Mouse (Mus musculus): ENCODE measurements around the gene Dlgap4. TPM values are rescaled to one million over a fixed set of nuclear protein-coding genes. Genes with fewer than 3 reads are reported as not detected.
A peak's percentile ranks its signal among the peaks of the same experiment; 100 is the strongest.

Dlgap4 gene
- polyA plus RNA-seq, 1 experiment from 2014 or later: 160 TPM

GRCm38 (mm10) chr2:156722752-156723151 lies 109.2 kb downstream of the Dlgap4 start:
- no peak for ATAC-seq (ENCODE audit: insufficient read depth, low FRiP score, low TSS enrichment)
- peaks cover 33% of the 10 kb centered on the region for H3K4me1 ChIP-seq (ENCODE audit: control insufficient read depth, insufficient read depth, low read length)
- DNase-seq (ENCODE audit: low spot score): no peak
- no peaks in the 10 kb centered on the region for H3K9me3 ChIP-seq (ENCODE audit: control insufficient read depth, low read length)
- no peaks in the 10 kb centered on the region for H3K27me3 ChIP-seq (ENCODE audit: control insufficient read depth, insufficient read depth, low read length)
- H3K27ac ChIP-seq (ENCODE audit: low read depth, low read length): no peak overlapping the region
- WGBS: 55% methylated on average over 5 of the region's 5 CpGs
- H3K4me2 ChIP-seq (ENCODE audit: low read depth): peak overlapping the region; percentile 76
- no peak overlapping the region; the same call in 1 of the 2 replicates for H3K9ac ChIP-seq (ENCODE audit: low read length)
- peak overlapping the region; percentile 85 for H3K4me3 ChIP-seq (ENCODE audit: low read depth, low read length)
- no peaks in the 10 kb centered on the region for H3K36me3 ChIP-seq (ENCODE audit: control insufficient read depth, insufficient read depth, low read length)

DNA sequence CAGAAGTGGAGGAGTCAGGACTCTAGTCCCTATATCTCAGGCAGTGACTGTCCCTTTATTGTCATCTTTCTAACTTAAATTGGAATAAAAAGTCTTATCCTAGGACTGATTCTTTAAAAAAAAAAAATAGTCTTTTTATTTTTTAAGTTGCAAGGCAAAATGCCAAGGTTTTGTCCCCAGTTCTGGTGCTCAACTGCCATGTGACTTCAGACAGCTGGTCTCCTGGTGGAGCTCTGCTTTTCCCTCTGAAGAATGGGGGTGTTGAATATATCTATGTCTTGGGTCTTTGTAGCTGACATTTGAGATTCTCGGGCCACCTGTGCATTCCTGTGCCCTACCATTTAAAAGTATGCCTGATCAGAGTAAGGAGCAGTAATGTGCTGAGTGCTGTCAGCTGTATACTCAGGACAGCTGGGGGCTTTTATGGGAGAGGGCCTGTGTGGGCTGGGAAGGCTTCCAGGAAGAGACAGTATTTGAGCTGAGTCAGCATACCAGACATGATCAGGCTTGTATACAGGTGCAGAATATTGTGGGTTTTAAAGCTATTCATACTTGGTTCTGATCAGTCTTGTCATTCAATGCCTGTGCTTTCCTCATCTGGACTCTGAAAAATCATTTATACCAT lies 110.5 kb downstream of the Dlgap4 start:
- no peak overlapping the region for H3K27ac ChIP-seq (ENCODE audit: low read depth, low read length)
- no peak for DNase-seq (ENCODE audit: low spot score)
- peaks cover 33% of the 10 kb centered on the region for H3K4me1 ChIP-seq (ENCODE audit: control insufficient read depth, insufficient read depth, low read length)
- no peak overlapping the region for H3K9ac ChIP-seq (ENCODE audit: low read length)
- no peaks in the 10 kb centered on the region for H3K36me3 ChIP-seq (ENCODE audit: control insufficient read depth, insufficient read depth, low read length)
- peak overlapping the region; percentile 23; the same call in 1 of the 2 replicates for H3K4me2 ChIP-seq (ENCODE audit: low read depth)
- H3K9me3 ChIP-seq (ENCODE audit: control insufficient read depth, low read length): no peaks in the 10 kb centered on the region
- ATAC-seq (ENCODE audit: insufficient read depth, low FRiP score, low TSS enrichment): no peak
- no peaks in the 10 kb centered on the region for H3K27me3 ChIP-seq (ENCODE audit: control insufficient read depth, insufficient read depth, low read length)
- no peak overlapping the region for H3K4me3 ChIP-seq (ENCODE audit: low read depth, low read length)
- WGBS: 85% methylated on average over 1 of the region's 1 CpGs

DNA sequence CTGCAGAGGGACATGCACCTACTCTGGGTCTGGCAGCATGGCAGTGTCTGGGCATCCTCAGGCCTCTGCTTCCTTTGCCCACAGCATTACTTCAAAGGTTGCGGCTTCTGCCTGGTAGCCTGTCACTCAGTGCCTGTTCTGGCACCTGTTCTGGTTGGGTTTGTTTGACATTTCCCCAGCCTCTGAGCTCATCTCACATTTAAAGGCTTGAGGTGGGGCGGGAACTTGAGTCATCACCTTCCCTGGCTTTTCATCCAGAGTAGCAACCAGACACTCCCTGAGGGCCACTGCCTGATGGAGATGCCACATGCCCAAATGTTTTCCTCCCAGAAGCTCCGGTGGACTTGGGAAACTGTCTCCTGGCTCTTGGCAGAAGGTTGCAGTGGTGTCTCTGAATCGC lies 111.4 kb downstream of the Dlgap4 start:
- DNase-seq (ENCODE audit: low spot score): no peak
- no peak for ATAC-seq (ENCODE audit: insufficient read depth, low FRiP score, low TSS enrichment)
- no peak overlapping the region for H3K4me2 ChIP-seq (ENCODE audit: low read depth)
- peaks cover 33% of the 10 kb centered on the region for H3K4me1 ChIP-seq (ENCODE audit: control insufficient read depth, insufficient read depth, low read length)
- no peaks in the 10 kb centered on the region for H3K27me3 ChIP-seq (ENCODE audit: control insufficient read depth, insufficient read depth, low read length)
- H3K4me3 ChIP-seq (ENCODE audit: low read depth, low read length): no peak overlapping the region
- no peaks in the 10 kb centered on the region for H3K9me3 ChIP-seq (ENCODE audit: control insufficient read depth, low read length)
- H3K36me3 ChIP-seq (ENCODE audit: control insufficient read depth, insufficient read depth, low read length): no peaks in the 10 kb centered on the region
- WGBS: 67% methylated on average over 4 of the region's 4 CpGs
- H3K9ac ChIP-seq (ENCODE audit: low read length): no peak overlapping the region
- H3K27ac ChIP-seq (ENCODE audit: low read depth, low read length): no peak overlapping the region

DNA sequence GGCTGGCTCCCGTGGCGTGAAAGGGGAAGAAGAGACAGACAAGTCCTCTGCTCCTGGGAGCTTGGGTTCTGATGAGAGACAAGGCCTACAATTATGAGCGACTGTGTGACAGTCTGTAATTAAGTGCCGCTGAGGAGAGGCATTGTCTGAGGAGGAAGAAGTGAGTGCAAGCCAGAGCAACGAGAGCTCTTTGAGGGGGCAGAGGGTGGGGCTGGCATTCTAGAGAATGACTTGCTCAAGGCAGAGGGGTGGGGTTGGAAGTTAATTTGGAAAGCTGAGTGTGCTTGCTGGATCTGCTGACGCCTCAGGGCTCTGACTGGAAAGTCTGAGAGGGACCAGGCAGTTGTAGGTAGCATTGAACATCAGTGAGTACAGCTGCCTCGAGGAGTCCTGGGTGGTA lies 112.8 kb downstream of the Dlgap4 start:
- 30% methylated on average over 7 of the region's 7 CpGs for WGBS
- ATAC-seq (ENCODE audit: insufficient read depth, low FRiP score, low TSS enrichment) (no peak), DNase-seq (ENCODE audit: low spot score) (no peak)

GRCm38 (mm10) chr2:156726878-156727277 lies 113.4 kb downstream of the Dlgap4 start:
- Histone ChIP-seq H3K36me3 (ENCODE audit: control insufficient read depth, insufficient read depth, low read length) (no peaks in the 10 kb centered on the region), H3K4me2 (ENCODE audit: low read depth) (no peak overlapping the region), H3K9ac (ENCODE audit: low read length) (0 out of 2 replicates have a peak overlapping the region, but pooled peaks have one; percentile 23), H3K4me1 (ENCODE audit: control insufficient read depth, insufficient read depth, low read length) (peaks cover 30% of the 10 kb centered on the region), H3K27ac (ENCODE audit: low read depth, low read length) (no peak overlapping the region), H3K4me3 (ENCODE audit: low read depth, low read length) (no peak overlapping the region), H3K27me3 (ENCODE audit: control insufficient read depth, insufficient read depth, low read length) (no peaks in the 10 kb centered on the region), H3K9me3 (ENCODE audit: control insufficient read depth, low read length) (no peaks in the 10 kb centered on the region)
- DNase-seq (ENCODE audit: low spot score): no peak
- ATAC-seq (ENCODE audit: insufficient read depth, low FRiP score, low TSS enrichment): no peak
- 65% methylated on average over 3 of the region's 3 CpGs for WGBS

More for the DNA sequence above, 112.8 kb downstream of the Dlgap4 start:
- Histone ChIP-seq H3K4me2 (ENCODE audit: low read depth) (no peak overlapping the region), H3K4me1 (ENCODE audit: control insufficient read depth, insufficient read depth, low read length) (peaks cover 30% of the 10 kb centered on the region), H3K36me3 (ENCODE audit: control insufficient read depth, insufficient read depth, low read length) (no peaks in the 10 kb centered on the region), H3K9ac (ENCODE audit: low read length) (no peak overlapping the region), H3K4me3 (ENCODE audit: low read depth, low read length) (no peak overlapping the region), H3K27ac (ENCODE audit: low read depth, low read length) (no peak overlapping the region), H3K9me3 (ENCODE audit: control insufficient read depth, low read length) (no peaks in the 10 kb centered on the region), H3K27me3 (ENCODE audit: control insufficient read depth, insufficient read depth, low read length) (no peaks in the 10 kb centered on the region)

DNA sequence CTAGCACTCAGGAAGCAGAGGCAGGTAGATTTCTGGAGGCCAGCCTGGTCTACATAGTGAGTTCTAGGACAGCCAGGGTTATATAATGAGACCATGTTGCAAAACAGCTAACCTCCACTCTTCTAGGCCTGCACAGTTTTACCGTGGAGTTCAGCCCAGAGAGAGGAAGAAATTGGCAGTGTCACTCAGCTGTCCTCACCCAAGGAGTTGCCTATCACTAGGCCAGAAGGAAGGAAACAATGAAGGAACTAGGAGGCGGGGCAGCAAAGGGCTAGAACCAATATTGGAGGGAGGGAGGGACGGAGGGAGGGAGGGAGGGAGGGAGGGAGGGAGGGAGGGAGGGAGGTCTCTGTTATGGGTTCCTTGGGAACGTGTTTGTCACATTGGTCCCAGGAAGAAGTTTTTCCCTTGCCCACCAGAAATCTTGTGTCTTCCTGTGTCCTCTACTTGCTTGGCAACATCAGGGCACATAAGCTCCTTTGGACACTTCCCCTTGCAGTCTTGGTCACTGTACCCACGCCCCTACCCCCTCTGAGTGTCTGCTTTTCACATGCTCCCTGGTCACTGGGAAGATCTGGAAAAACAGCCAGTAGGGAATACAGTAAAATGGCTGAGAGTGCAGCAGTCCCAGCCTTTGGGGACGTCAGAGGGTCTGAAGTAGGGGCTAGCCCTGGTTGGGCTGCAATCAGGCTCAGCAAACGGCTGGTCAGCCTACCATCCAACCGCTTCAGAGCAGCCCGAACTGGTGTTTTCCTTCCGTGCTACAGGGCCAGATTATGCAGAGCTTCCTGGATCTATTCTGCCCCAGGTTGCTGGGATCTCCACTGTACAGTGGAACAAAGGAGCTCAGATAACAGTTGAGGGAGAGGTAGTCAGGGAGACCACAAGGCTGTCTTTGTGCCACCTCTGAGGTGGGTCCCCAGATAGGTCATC lies 116.3 kb downstream of the Dlgap4 start:
- no peak overlapping the region for H3K27ac ChIP-seq (ENCODE audit: low read depth, low read length)
- no peak overlapping the region for H3K4me2 ChIP-seq (ENCODE audit: low read depth)
- H3K9ac ChIP-seq (ENCODE audit: low read length): no peak overlapping the region
- peaks cover 22% of the 10 kb centered on the region for H3K4me1 ChIP-seq (ENCODE audit: control insufficient read depth, insufficient read depth, low read length)
- no peaks in the 10 kb centered on the region for H3K27me3 ChIP-seq (ENCODE audit: control insufficient read depth, insufficient read depth, low read length)
- H3K36me3 ChIP-seq (ENCODE audit: control insufficient read depth, insufficient read depth, low read length): no peaks in the 10 kb centered on the region
- ATAC-seq (ENCODE audit: insufficient read depth, low FRiP score, low TSS enrichment) (no peak), DNase-seq (ENCODE audit: low spot score) (no peak)
- no peak overlapping the region for H3K4me3 ChIP-seq (ENCODE audit: low read depth, low read length)
- no peaks in the 10 kb centered on the region for H3K9me3 ChIP-seq (ENCODE audit: control insufficient read depth, low read length)
- 66% methylated on average over 9 of the region's 10 CpGs for whole genome bisulfite sequencing

- Histone ChIP-seq H3K27ac (ENCODE audit: low read depth, low read length) (no peak overlapping the region), H3K9me3 (ENCODE audit: control insufficient read depth, low read length) (no peaks in the 10 kb centered on the region), H3K27me3 (ENCODE audit: control insufficient read depth, insufficient read depth, low read length) (no peaks in the 10 kb centered on the region), H3K4me3 (ENCODE audit: low read depth, low read length) (no peak overlapping the region), H3K9ac (ENCODE audit: low read length) (no peak overlapping the region), H3K4me1 (ENCODE audit: control insufficient read depth, insufficient read depth, low read length) (peaks cover 22% of the 10 kb centered on the region), H3K4me2 (ENCODE audit: low read depth) (no peak overlapping the region), H3K36me3 (ENCODE audit: control insufficient read depth, insufficient read depth, low read length) (no peaks in the 10 kb centered on the region)
- 94% methylated on average over 12 of the region's 12 CpGs for WGBS
- no peak for DNase-seq (ENCODE audit: low spot score)
- ATAC-seq (ENCODE audit: insufficient read depth, low FRiP score, low TSS enrichment): no peak
Observed at GRCm38 (mm10) chr2:156730501-156730921, 117.0 kb downstream of the Dlgap4 start.

- Histone ChIP-seq H3K9me3 (ENCODE audit: control insufficient read depth, low read length) (no peaks in the 10 kb centered on the region), H3K27ac (ENCODE audit: low read depth, low read length) (no peak overlapping the region), H3K27me3 (ENCODE audit: control insufficient read depth, insufficient read depth, low read length) (no peaks in the 10 kb centered on the region), H3K36me3 (ENCODE audit: control insufficient read depth, insufficient read depth, low read length) (no peaks in the 10 kb centered on the region), H3K4me2 (ENCODE audit: low read depth) (no peak overlapping the region), H3K4me3 (ENCODE audit: low read depth, low read length) (no peak overlapping the region), H3K9ac (ENCODE audit: low read length) (no peak overlapping the region), H3K4me1 (ENCODE audit: control insufficient read depth, insufficient read depth, low read length) (peaks cover 20% of the 10 kb centered on the region)
- DNase-seq (ENCODE audit: low spot score): no peak
- no peak for ATAC-seq (ENCODE audit: insufficient read depth, low FRiP score, low TSS enrichment)
Observed at GRCm38 (mm10) chr2:156731592-156731991, 118.1 kb downstream of the Dlgap4 start.

Measured in neural tube, embryonic 11.5 days (tissue).